Comparison of ENCODE assay signal across 2 mouse cellular contexts in the genomic region with DNA sequence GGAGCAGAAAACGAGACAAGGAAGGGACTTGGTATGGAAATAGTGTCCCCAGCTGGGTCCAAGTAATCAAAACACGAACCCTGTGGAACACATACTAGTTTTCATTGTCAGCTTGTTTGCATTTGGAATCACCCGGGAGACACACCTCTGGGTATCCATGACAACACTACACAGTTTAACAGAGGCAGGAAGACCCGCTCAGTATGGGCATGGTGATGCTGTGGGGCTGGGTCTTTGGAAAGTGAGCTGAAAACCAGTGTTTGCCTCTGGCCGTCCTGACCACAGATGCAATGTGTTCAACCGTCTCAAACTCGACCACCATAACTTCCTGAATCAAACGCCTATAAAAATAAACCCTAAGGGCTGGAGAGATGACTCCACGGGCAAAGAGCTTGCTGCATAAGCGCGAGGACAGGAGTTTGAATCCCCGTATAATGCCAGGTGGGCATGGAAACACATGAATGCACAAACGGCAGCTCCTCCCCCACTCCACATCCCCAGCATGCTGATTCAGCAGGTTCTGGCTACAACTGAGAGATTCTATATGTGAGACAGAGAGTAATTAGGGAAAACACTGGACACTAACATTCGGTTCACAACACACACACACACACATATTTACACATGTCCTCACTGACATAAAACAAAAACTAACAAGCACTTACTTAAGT.
TF ChIP-seq lines count a peak whose summit lies in the region.

No protein-coding gene starts in this region.

TF ChIP-seq in CH12.LX, 34 proteins besides CTCF, POLR2A, EP300 and RAD21:
- no peak for TF ChIP-seq UBTF (IDR thresholded peaks at IDR 0.05; ENCODE audit: low read depth, low read length)
- TF ChIP-seq ZKSCAN1 (IDR thresholded peaks at IDR 0.05; ENCODE audit: borderline replicate concordance, low read depth, low read length): no peak
- no peak for TF ChIP-seq TCF12 (IDR thresholded peaks at IDR 0.05; ENCODE audit: low read depth, low read length)
- peak; percentile 79 for TF ChIP-seq MAFK (IDR thresholded peaks at IDR 0.05; ENCODE audit: insufficient replicate concordance, low read length)
- no peak for TF ChIP-seq BHLHE40 (IDR thresholded peaks at IDR 0.05; ENCODE audit: low read depth, low read length)
- TF ChIP-seq TBP (conservative IDR thresholded peaks at IDR 0.05; ENCODE audit: low read depth, low read length): no peak

TF ChIP-seq in MEL, 35 proteins besides CTCF, POLR2A, EP300 and RAD21:
- no peak for TF ChIP-seq ELF1 (IDR thresholded peaks at IDR 0.05; ENCODE audit: low read depth, low read length)
- peak; percentile 66; the same call in 1 of the 2 replicates for TF ChIP-seq MAFK (IDR thresholded peaks at IDR 0.05; ENCODE audit: borderline replicate concordance, low read depth, low read length)
